Mouse (Mus musculus): Measurements from ENCODE around the gene Pdxk. TPM values are rescaled to one million over a fixed set of nuclear protein-coding genes. Genes with fewer than 3 reads are reported as not detected.
"Not testable (repeated sequence)": the region's sequence is repeated elsewhere in the genome, so short reads cannot be mapped to it uniquely, and the experiment has no call there.

Gene Pdxk
- polyA plus RNA-seq, 1 experiment from 2014 or later: 23.4 TPM

- H3K4me3 ChIP-seq (replicated peaks): no peak overlapping the region
- no peak overlapping the region for H3K9ac ChIP-seq
- peaks cover 9% of the 10 kb centered on the region; the same call in 1 of the 2 replicates for H3K4me1 ChIP-seq (replicated peaks)
- peaks cover 21% of the 10 kb centered on the region for H3K36me3 ChIP-seq
- WGBS: 83% methylated on average over 5 of the region's 5 CpGs
- H3K4me2 ChIP-seq (replicated peaks): no peak overlapping the region
- no peaks in the 10 kb centered on the region for H3K9me3 ChIP-seq
- H3K27me3 ChIP-seq (replicated peaks): no peaks in the 10 kb centered on the region
- ATAC-seq: no peak
- no peak overlapping the region for H3K27ac ChIP-seq
Observed at GRCm38 (mm10) chr10:78429180-78429579, 35.6 kb downstream of the Pdxk start.

GRCm38 (mm10) chr10:78428070-78428469 lies 36.7 kb downstream of the Pdxk start:
- H3K36me3 ChIP-seq: peaks cover 21% of the 10 kb centered on the region
- H3K27me3 ChIP-seq (replicated peaks): no peaks in the 10 kb centered on the region
- no peak overlapping the region for H3K27ac ChIP-seq
- no peak for ATAC-seq
- no peak overlapping the region for H3K4me2 ChIP-seq (replicated peaks)
- H3K4me3 ChIP-seq (replicated peaks): no peak overlapping the region
- H3K9me3 ChIP-seq: no peaks in the 10 kb centered on the region
- peaks cover 9% of the 10 kb centered on the region; the same call in 1 of the 2 replicates for H3K4me1 ChIP-seq (replicated peaks)
- H3K9ac ChIP-seq: no peak overlapping the region
- WGBS: 93% methylated on average over 11 of the region's 11 CpGs

- peaks cover 9% of the 10 kb centered on the region; the same call in 1 of the 2 replicates for H3K4me1 ChIP-seq (replicated peaks)
- peaks cover 21% of the 10 kb centered on the region for H3K36me3 ChIP-seq
- no peaks in the 10 kb centered on the region for H3K9me3 ChIP-seq
- H3K9ac ChIP-seq: peak overlapping the region; percentile 74
- H3K27ac ChIP-seq: peak overlapping the region; percentile 78
- peak; percentile 34 for ATAC-seq
- peak overlapping the region; percentile 64 for H3K4me3 ChIP-seq (replicated peaks)
- 33% methylated on average over 6 of the region's 6 CpGs for WGBS
- H3K4me2 ChIP-seq (replicated peaks): peak overlapping the region; percentile 72
- H3K27me3 ChIP-seq (replicated peaks): no peaks in the 10 kb centered on the region
Observed at GRCm38 (mm10) chr10:78426117-78426735, 38.5 kb downstream of the Pdxk start.

GRCm38 (mm10) chr10:78425181-78426041 lies 39.4 kb downstream of the Pdxk start, which contains the start of gene Cstb:
Gene Cstb (plus strand): TSS chr10:78425669.
- peaks cover 9% of the 10 kb centered on the region; the same call in 1 of the 2 replicates for H3K4me1 ChIP-seq (replicated peaks)
- peak within 1 kb of the TSS; percentile 64 for H3K4me3 ChIP-seq (replicated peaks)
- peak; percentile 96 for ATAC-seq
- peak within 1 kb of the TSS; percentile 72 for H3K4me2 ChIP-seq (replicated peaks)
- H3K27ac ChIP-seq: peak within 1 kb of the TSS; percentile 78
- peaks cover 21% of the 10 kb centered on the region for H3K36me3 ChIP-seq
- H3K9me3 ChIP-seq: no peaks in the 10 kb centered on the region
- peak within 1 kb of the TSS; percentile 74 for H3K9ac ChIP-seq
- WGBS: 2% methylated on average over 40 of the region's 40 CpGs
- H3K27me3 ChIP-seq (replicated peaks): no peaks in the 10 kb centered on the region

- H3K27me3 ChIP-seq (replicated peaks): no peaks in the 10 kb centered on the region
- H3K4me2 ChIP-seq (replicated peaks): no peak overlapping the region
- H3K36me3 ChIP-seq: peaks cover 6% of the 10 kb centered on the region
- H3K9ac ChIP-seq: no peak overlapping the region
- ATAC-seq: no peak
- H3K9me3 ChIP-seq: no peaks in the 10 kb centered on the region
- no peak overlapping the region for H3K27ac ChIP-seq
- no peak overlapping the region for H3K4me3 ChIP-seq (replicated peaks)
- 85% methylated on average over 3 of the region's 3 CpGs for WGBS
- peaks cover 9% of the 10 kb centered on the region; the same call in 1 of the 2 replicates for H3K4me1 ChIP-seq (replicated peaks)
Observed at GRCm38 (mm10) chr10:78422614-78423013, 42.2 kb downstream of the Pdxk start.

- Histone ChIP-seq H3K4me3 (replicated peaks) (no peak overlapping the region), H3K36me3 (no peaks in the 10 kb centered on the region), H3K4me1 (replicated peaks) (peaks cover 6% of the 10 kb centered on the region; the same call in 1 of the 2 replicates), H3K27me3 (replicated peaks) (no peaks in the 10 kb centered on the region), H3K4me2 (replicated peaks) (no peak overlapping the region), H3K9me3 (no peaks in the 10 kb centered on the region), H3K27ac (no peak overlapping the region), H3K9ac (no peak overlapping the region)
- WGBS: 75% methylated on average over 2 of the region's 2 CpGs
- ATAC-seq: no peak
Observed at GRCm38 (mm10) chr10:78420929-78421328, 43.8 kb downstream of the Pdxk start.

GRCm38 (mm10) chr10:78418791-78419190 lies 46.0 kb downstream of the Pdxk start:
- Histone ChIP-seq H3K9ac (no peak overlapping the region), H3K27me3 (replicated peaks) (no peaks in the 10 kb centered on the region), H3K27ac (no peak overlapping the region), H3K4me3 (replicated peaks) (no peak overlapping the region), H3K4me1 (replicated peaks) (no peaks in the 10 kb centered on the region), H3K4me2 (replicated peaks) (no peak overlapping the region), H3K36me3 (no peaks in the 10 kb centered on the region), H3K9me3 (no peaks in the 10 kb centered on the region)
- 82% methylated on average over 2 of the region's 2 CpGs for WGBS
- no peak for ATAC-seq

- H3K27ac ChIP-seq: no peak overlapping the region
- H3K4me2 ChIP-seq (replicated peaks): no peak overlapping the region
- H3K9ac ChIP-seq: no peak overlapping the region
- no peaks in the 10 kb centered on the region for H3K9me3 ChIP-seq
- H3K4me3 ChIP-seq (replicated peaks): no peak overlapping the region
- WGBS: 62% methylated on average over 5 of the region's 5 CpGs
- ATAC-seq: no peak
- H3K4me1 ChIP-seq (replicated peaks): no peaks in the 10 kb centered on the region
- H3K36me3 ChIP-seq: no peaks in the 10 kb centered on the region
- H3K27me3 ChIP-seq (replicated peaks): no peaks in the 10 kb centered on the region
Observed at GRCm38 (mm10) chr10:78417888-78418287, 46.9 kb downstream of the Pdxk start.

- not testable (repeated sequence) for H3K4me3 ChIP-seq (replicated peaks); ATAC-seq
- WGBS: 88% methylated on average over 3 of the region's 4 CpGs
Observed at GRCm38 (mm10) chr10:78414936-78415335, 49.8 kb downstream of the Pdxk start.

GRCm38 (mm10) chr10:78413152-78413520 lies 51.6 kb downstream of the Pdxk start:
- H3K4me2 ChIP-seq (replicated peaks): peak overlapping the region; percentile 70
- H3K4me1 ChIP-seq (replicated peaks): 0 out of 2 replicates have a peak, but pooled peaks cover 4% of the 10 kb centered on the region
- no peaks in the 10 kb centered on the region for H3K27me3 ChIP-seq (replicated peaks)
- H3K9me3 ChIP-seq: no peaks in the 10 kb centered on the region
- 36% methylated on average over 7 of the region's 7 CpGs for WGBS
- peak; percentile 56; the same call in 1 of the 2 replicates for ATAC-seq
- H3K36me3 ChIP-seq: peaks cover 22% of the 10 kb centered on the region
- H3K4me3 ChIP-seq (replicated peaks): peak overlapping the region; percentile 95
- H3K27ac ChIP-seq: no peak overlapping the region
- H3K9ac ChIP-seq: 0 out of 2 replicates have a peak overlapping the region, but pooled peaks have one; percentile 20

More at GRCm38 (mm10) chr10:78414936-78415335, 49.8 kb downstream of the Pdxk start:
- not testable (repeated sequence) for H3K27ac ChIP-seq; H3K4me1 ChIP-seq (replicated peaks); H3K27me3 ChIP-seq (replicated peaks); H3K36me3 ChIP-seq; H3K4me2 ChIP-seq (replicated peaks); H3K9me3 ChIP-seq; H3K9ac ChIP-seq

GRCm38 (mm10) chr10:78412319-78413151 lies 52.2 kb downstream of the Pdxk start, which contains the start of gene Rrp1:
Gene Rrp1 (minus strand): TSS chr10:78413043.
- WGBS: under 1% methylated on average over 70 of the region's 70 CpGs
- Histone ChIP-seq H3K27ac (peak within 1 kb of the TSS; percentile 90), H3K27me3 (replicated peaks) (no peaks in the 10 kb centered on the region), H3K4me1 (replicated peaks) (0 out of 2 replicates have a peak, but pooled peaks cover 4% of the 10 kb centered on the region), H3K9me3 (no peaks in the 10 kb centered on the region), H3K9ac (peak within 1 kb of the TSS; percentile 77), H3K4me2 (replicated peaks) (peak within 1 kb of the TSS; percentile 70), H3K36me3 (peaks cover 26% of the 10 kb centered on the region), H3K4me3 (replicated peaks) (peak within 1 kb of the TSS; percentile 95)
- peak; percentile 96 for ATAC-seq

All from intestine, embryonic 15.5 days (tissue).